Mouse (Mus musculus) midbrain, embryonic 14.5 days (tissue): ENCODE data around the gene Ncaph2. TPM values are rescaled to one million over a fixed set of nuclear protein-coding genes. Genes with fewer than 3 reads are reported as not detected.
A peak's percentile ranks its signal among the peaks of the same experiment; 100 is the strongest.

Experiments used
- ATAC-seq: fragments of 200-750 bp; cut with Nextera tagmentation; 2 replicates; pipeline ENCODE4 v1.8.0; 2017; ENCODE audit warnings: moderate number of reproducible peaks, moderate library complexity; ENCODE audit not compliant: low FRiP score, low TSS enrichment
- DNase-seq: peaks from one replicate; pipeline ENCODE4 v3.0.0-alpha.2; 2015
- H3K27ac ChIP-seq: fragments of 300-500 bp; sonication (generic); replicated peaks from 2 replicates; pipeline ENCODE4 v1.5.1; 2014; ENCODE audit warnings: mild to moderate bottlenecking, low read depth, low read length, moderate library complexity
- H3K27me3 ChIP-seq: fragments of 300-500 bp; sonication (generic); 2 replicates; pipeline ENCODE4 v1.6.1; 2014; ENCODE audit warnings: low read length, control low read depth, mixed read lengths; ENCODE audit not compliant: control insufficient read depth, insufficient read depth
- H3K36me3 ChIP-seq: fragments of 300-500 bp; sonication (generic); 2 replicates; pipeline ENCODE4 v1.6.1; 2014; ENCODE audit warnings: low read length, control low read depth; ENCODE audit not compliant: control insufficient read depth, insufficient read depth
- H3K4me1 ChIP-seq: fragments of 300-500 bp; sonication (generic); 2 replicates; pipeline ENCODE4 v1.6.1; 2014; ENCODE audit warnings: mild to moderate bottlenecking, antibody characterized with exemption, low read length, control low read depth; ENCODE audit not compliant: control insufficient read depth, insufficient read depth
- H3K4me2 ChIP-seq: fragments of 300-500 bp; sonication (generic); 2 replicates; pipeline ENCODE4 v1.6.1; 2014; ENCODE audit warnings: mild to moderate bottlenecking, low read length, moderate library complexity
- H3K4me3 ChIP-seq: fragments of 300-500 bp; sonication (generic); replicated peaks from 2 replicates; pipeline ENCODE4 v1.5.1; 2014; ENCODE audit warnings: low read depth, low read length
- H3K9ac ChIP-seq: fragments of 300-500 bp; sonication (generic); replicated peaks from 2 replicates; pipeline ENCODE4 v1.6.1; 2014; ENCODE audit warnings: mild to moderate bottlenecking, low read length, moderate library complexity
- H3K9me3 ChIP-seq: fragments of 300-500 bp; sonication (generic); 2 replicates; pipeline ENCODE4 v1.6.1; 2016; ENCODE audit warnings: low read length, control low read depth, mixed read lengths; ENCODE audit not compliant: control insufficient read depth
- WGBS: fragments of 180-500 bp; shearing (Covaris S2); extraction: QIAGEN DNeasy Blood & Tissue Kit; methylation state at CpG from one replicate; pipeline ENCODE4 v1.1.7; 2014; 5-methylcytosine and 5-hydroxymethylcytosine counted together
- polyA plus RNA-seq: library from polyadenylated mRNA; unstranded; fragments of >200 nt; fragmentation: Nextera tagmentation; extraction: Ambion mirVana; gene quantifications from 2 replicates; pipeline ENCODE4 v1.2.1, GENCODE M21; 2014

Ncaph2 gene
- polyA plus RNA-seq, 1 experiment from 2014 or later, result 111 TPM

GRCm38 (mm10) chr15:89373762-89374248, 18.3 kb downstream of the Ncaph2 start, which contains the start of gene Sco2:
Sco2 (minus strand) TSS chr15:89373846.
- H3K36me3 ChIP-seq, result peaks cover 40% of the 10 kb centered on the region
- WGBS, result under 1% methylated on average over 42 of the region's 42 CpGs

GRCm38 (mm10) chr15:89374340-89374739, 18.8 kb downstream of the Ncaph2 start:
- Histone ChIP-seq H3K36me3 (peaks cover 34% of the 10 kb centered on the region), H3K4me1 (peaks cover 18% of the 10 kb centered on the region), H3K27ac (peak overlapping the region; percentile 93), H3K9me3 (no peaks in the 10 kb centered on the region), H3K4me2 (peak overlapping the region; percentile 87), H3K27me3 (peaks cover 35% of the 10 kb centered on the region), H3K4me3 (peak overlapping the region; percentile 70), H3K9ac (peak overlapping the region; percentile 81)
- ATAC-seq, result peak; percentile 10; the same call in 1 of the 2 replicates
- WGBS, result 44% methylated on average over 9 of the region's 9 CpGs
- DNase-seq, result no peak

More at GRCm38 (mm10) chr15:89373762-89374248, 18.3 kb downstream of the Ncaph2 start, which contains the start of gene Sco2:
- Histone ChIP-seq H3K9ac (peak within 1 kb of the TSS; percentile 81), H3K4me1 (peaks cover 13% of the 10 kb centered on the region), H3K9me3 (no peaks in the 10 kb centered on the region), H3K27me3 (peaks cover 29% of the 10 kb centered on the region), H3K27ac (peak within 1 kb of the TSS; percentile 93), H3K4me3 (peak within 1 kb of the TSS; percentile 70), H3K4me2 (peak within 1 kb of the TSS; percentile 87)
- DNase-seq (peak; percentile 96), ATAC-seq (peak; percentile 85)

GRCm38 (mm10) chr15:89374801-89375534, 19.4 kb downstream of the Ncaph2 start:
- no peak overlapping the region; the same call in 1 of the 2 replicates for H3K9ac ChIP-seq

DNA sequence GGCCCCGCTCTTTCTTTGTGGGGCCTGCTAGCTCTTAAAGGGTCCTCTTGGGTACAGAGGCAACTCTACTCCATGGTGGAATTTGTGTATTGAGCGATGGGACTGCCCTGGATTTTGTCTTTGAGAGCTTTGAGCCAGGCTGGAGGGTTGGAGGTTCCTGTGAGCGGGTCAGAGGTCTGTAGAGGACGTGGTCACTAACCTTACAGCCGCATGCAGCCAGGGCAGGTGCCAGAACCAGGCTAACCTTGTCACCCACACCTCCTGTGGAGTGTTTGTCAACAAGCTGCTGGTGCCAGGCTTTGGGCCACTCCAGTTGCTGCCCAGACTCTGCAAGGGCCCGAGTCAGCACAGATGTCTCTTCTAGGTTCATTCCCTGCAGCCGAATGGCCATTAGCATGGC, 20.5 kb downstream of the Ncaph2 start:
- Histone ChIP-seq H3K9me3 (no peaks in the 10 kb centered on the region), H3K4me3 (no peak overlapping the region), H3K27ac (no peak overlapping the region), H3K4me1 (peaks cover 19% of the 10 kb centered on the region), H3K9ac (no peak overlapping the region), H3K36me3 (peaks cover 17% of the 10 kb centered on the region), H3K4me2 (no peak overlapping the region), H3K27me3 (peaks cover 42% of the 10 kb centered on the region)
- WGBS, result 78% methylated on average over 7 of the region's 7 CpGs
- DNase-seq (no peak), ATAC-seq (no peak)

More at GRCm38 (mm10) chr15:89374801-89375534, 19.4 kb downstream of the Ncaph2 start:
- 93% methylated on average over 17 of the region's 17 CpGs for whole genome bisulfite sequencing
- Histone ChIP-seq H3K27ac (no peak overlapping the region), H3K4me2 (no peak overlapping the region; the same call in 1 of the 2 replicates), H3K4me1 (peaks cover 19% of the 10 kb centered on the region), H3K36me3 (peaks cover 28% of the 10 kb centered on the region), H3K9me3 (no peaks in the 10 kb centered on the region), H3K27me3 (peaks cover 38% of the 10 kb centered on the region), H3K4me3 (no peak overlapping the region)
- no peak for ATAC-seq
- DNase-seq, result no peak

- 24% methylated on average over 16 of the region's 16 CpGs for WGBS
- Histone ChIP-seq H3K9me3 (no peaks in the 10 kb centered on the region), H3K4me3 (no peak within 1 kb of the TSS), H3K4me1 (peaks cover 19% of the 10 kb centered on the region), H3K9ac (no peak within 1 kb of the TSS), H3K36me3 (peaks cover 8% of the 10 kb centered on the region), H3K27me3 (peaks cover 42% of the 10 kb centered on the region), H3K4me2 (no peak within 1 kb of the TSS), H3K27ac (no peak within 1 kb of the TSS)
- DNase-seq, result no peak
- no peak for ATAC-seq
Measured at GRCm38 (mm10) chr15:89376957-89377356, 21.4 kb downstream of the Ncaph2 start, which contains the start of gene Tymp. Tymp (minus strand) TSS chr15:89377039.

- Histone ChIP-seq H3K27me3 (peaks cover 42% of the 10 kb centered on the region), H3K4me2 (no peak overlapping the region), H3K4me3 (no peak overlapping the region), H3K4me1 (peaks cover 19% of the 10 kb centered on the region), H3K36me3 (peaks cover 4% of the 10 kb centered on the region), H3K27ac (no peak overlapping the region), H3K9me3 (no peaks in the 10 kb centered on the region), H3K9ac (no peak overlapping the region)
- 6% methylated on average over 18 of the region's 18 CpGs for WGBS
- DNase-seq (no peak), ATAC-seq (no peak)
Measured at GRCm38 (mm10) chr15:89377362-89377761, 21.8 kb downstream of the Ncaph2 start.

- H3K4me2 ChIP-seq, result peak overlapping the region; percentile 59
- no peaks in the 10 kb centered on the region for H3K36me3 ChIP-seq
- peaks cover 42% of the 10 kb centered on the region for H3K27me3 ChIP-seq
- H3K4me1 ChIP-seq, result peaks cover 13% of the 10 kb centered on the region
- DNase-seq (peak; percentile 29), ATAC-seq (no peak)
- peak overlapping the region; percentile 34 for H3K4me3 ChIP-seq
- no peak overlapping the region for H3K27ac ChIP-seq
- peak overlapping the region; percentile 48 for H3K9ac ChIP-seq
- H3K9me3 ChIP-seq, result no peaks in the 10 kb centered on the region
- 13% methylated on average over 46 of the region's 46 CpGs for WGBS
Measured at GRCm38 (mm10) chr15:89377938-89378828, 22.7 kb downstream of the Ncaph2 start.

DNA sequence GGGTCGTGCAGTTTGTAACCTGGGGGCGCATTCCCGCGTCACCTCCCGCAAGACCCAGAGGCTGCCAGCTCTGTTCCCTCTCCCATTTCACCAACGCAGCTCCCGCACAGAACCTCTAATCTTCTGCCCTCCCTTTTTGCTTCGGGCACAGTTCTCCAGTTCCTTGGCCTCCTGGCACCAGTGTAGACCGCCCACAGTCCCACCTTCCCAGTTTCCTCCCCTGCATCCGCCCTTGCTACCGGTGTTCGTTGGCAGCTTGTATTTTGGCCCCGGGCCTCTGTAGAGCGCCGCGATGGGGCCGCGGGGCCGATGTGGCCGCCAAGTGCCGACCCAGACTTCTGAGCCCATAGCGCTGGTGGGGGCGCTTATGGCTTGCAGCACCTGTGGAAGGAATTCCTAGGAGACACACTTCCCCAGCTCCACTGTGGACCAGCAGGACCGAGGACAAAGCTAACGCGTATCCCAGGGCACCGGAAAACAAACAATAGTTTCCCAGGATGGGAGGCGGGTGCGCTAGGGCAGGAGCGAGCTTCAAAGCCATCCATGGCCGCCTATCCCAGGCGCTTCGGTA, 23.4 kb downstream of the Ncaph2 start, which contains the start of gene Odf3b:
Odf3b (minus strand) TSS at position 452 of the 571 bp plus-strand sequence.
- under 1% methylated on average over 33 of the region's 33 CpGs for WGBS
- no peak for ATAC-seq
- peaks cover 13% of the 10 kb centered on the region for H3K4me1 ChIP-seq
- DNase-seq, result peak; percentile 43
- no peak within 1 kb of the TSS for H3K27ac ChIP-seq
- H3K4me2 ChIP-seq, result peak within 1 kb of the TSS; percentile 59
- H3K36me3 ChIP-seq, result no peaks in the 10 kb centered on the region
- peaks cover 42% of the 10 kb centered on the region for H3K27me3 ChIP-seq
- peak within 1 kb of the TSS; percentile 48 for H3K9ac ChIP-seq
- H3K4me3 ChIP-seq, result peak within 1 kb of the TSS; percentile 34
- no peaks in the 10 kb centered on the region for H3K9me3 ChIP-seq
